Mouse (Mus musculus) liver, embryonic 14.5 days (tissue): ENCODE measurements at regions not wholly inside any gene's neighbourhood (a gene's known extent, or its start where the extent isn't known, plus 50 kb on each side); places are given as distances from the start of the nearest gene placed in this dataset.

Experiments
- ATAC-seq: fragments of 200-750 bp; cut with Nextera tagmentation; 2 replicates; pipeline ENCODE4 v1.8.0; 2017; ENCODE audit warnings: moderate number of reproducible peaks, mild to moderate bottlenecking, moderate library complexity; ENCODE audit not compliant: insufficient read depth
- DNase-seq, 3 experiments: peaks; one replicate each; pipeline ENCODE4 v3.0.0-alpha.2; 2012 to 2013; ENCODE audit warnings: low read depth in 3 of 3, low spot score in 3 of 3
- H3K27ac ChIP-seq: fragments of 300-500 bp; sonication (generic); 2 replicates; pipeline ENCODE4 v1.5.1; 2014; ENCODE audit warnings: moderate library complexity, mild to moderate bottlenecking, control low read depth, inconsistent platforms
- H3K27me3 ChIP-seq: fragments of 300-500 bp; sonication (generic); 2 replicates; pipeline ENCODE4 v1.6.1; 2014; ENCODE audit warnings: mild to moderate bottlenecking, low read length, moderate library complexity; ENCODE audit not compliant: control insufficient read depth, insufficient read depth
- H3K36me3 ChIP-seq: fragments of 300-500 bp; sonication (generic); replicated peaks from 2 replicates; pipeline ENCODE4 v1.6.1; 2014; ENCODE audit warnings: low read depth; ENCODE audit not compliant: control insufficient read depth, insufficient read depth
- H3K4me1 ChIP-seq, 2 experiments: fragments of 200-500 bp in 1 of 2; fragments of 300-500 bp in 1 of 2; sonication (generic) in 1 of 2; replicated peaks; 2 replicates each; pipeline ENCODE4 v1.6.1; 2012 to 2014; ENCODE audit warnings: antibody characterized with exemption in 1 of 2, inconsistent platforms in 1 of 2, low read length in 1 of 2; ENCODE audit not compliant: control insufficient read depth in 2 of 2, insufficient read depth in 2 of 2
- H3K4me2 ChIP-seq: fragments of 300-500 bp; sonication (generic); 2 replicates; pipeline ENCODE4 v1.6.1; 2014; ENCODE audit warnings: low read depth, mild to moderate bottlenecking, control low read depth, moderate library complexity
- H3K4me3 ChIP-seq, 2 experiments: fragments of 200-500 bp in 1 of 2; fragments of 300-500 bp in 1 of 2; sonication (generic) in 1 of 2; 2 replicates each; pipeline ENCODE4 v1.5.1; 2012 to 2014; ENCODE audit warnings: low read depth in 2 of 2, low read length in 2 of 2, mild to moderate bottlenecking in 2 of 2, control low read depth in 1 of 2, inconsistent platforms in 1 of 2, moderate library complexity in 1 of 2; ENCODE audit not compliant: insufficient read depth in 1 of 2
- H3K9ac ChIP-seq: fragments of 300-500 bp; sonication (generic); replicated peaks from 2 replicates; pipeline ENCODE4 v1.6.1; 2014; ENCODE audit warnings: mild to moderate bottlenecking, control low read depth, moderate library complexity
- H3K9me3 ChIP-seq: fragments of 300-500 bp; sonication (generic); 2 replicates; pipeline ENCODE4 v1.6.1; 2016; ENCODE audit warnings: low read length, mixed read lengths; ENCODE audit not compliant: control insufficient read depth
- CTCF ChIP-seq: IDR thresholded peaks from 2 replicates; pipeline ENCODE4 v1.5.1; 2016; ENCODE audit warnings: antibody characterized with exemption, low read depth, control low read depth
- EP300 ChIP-seq: IDR thresholded peaks from 2 replicates; pipeline ENCODE4 v1.6.1; 2016; ENCODE audit warnings: antibody characterized with exemption, low read depth
- WGBS: fragments of 180-500 bp; shearing (Covaris S2); extraction: QIAGEN DNeasy Blood & Tissue Kit; methylation state at CpG from one replicate; pipeline ENCODE4 v1.1.7; 2014; ENCODE audit not compliant: insufficient replicate concordance; 5-methylcytosine and 5-hydroxymethylcytosine counted together

- H3K27ac ChIP-seq = no peak overlapping the region
- DNase-seq (no peak), ATAC-seq (no peak)
- H3K9me3 ChIP-seq = no peaks in the 10 kb centered on the region
- H3K4me2 ChIP-seq = no peak overlapping the region
- no peak for TF ChIP-seq CTCF
- TF ChIP-seq EP300 = no peak
- no peaks in the 10 kb centered on the region for H3K27me3 ChIP-seq
- H3K4me3 ChIP-seq = no peak overlapping the region
- peaks cover 3 to 4% of the 10 kb centered on the region in 2 experiments; a peak in 2 of 4 replicates for H3K4me1 ChIP-seq
- 46% methylated on average over 5 of the region's 5 CpGs for WGBS
- H3K9ac ChIP-seq = no peak overlapping the region
- no peaks in the 10 kb centered on the region for H3K36me3 ChIP-seq
Measured at GRCm38 (mm10) chr7:71409061-71409460, 57.8 kb upstream of the Gm10295 start.

GRCm38 (mm10) chr7:71406283-71406682 lies 55.0 kb upstream of the Gm10295 start:
- 79% methylated on average over 8 of the region's 8 CpGs for WGBS
- no peaks in the 10 kb centered on the region for H3K36me3 ChIP-seq
- DNase-seq (no peak), ATAC-seq (no peak)
- no peak overlapping the region for H3K9ac ChIP-seq
- TF ChIP-seq EP300 (no peak), CTCF (no peak)
- 0 out of 4 replicates have a peak, but pooled peaks cover under 1 to 2% of the 10 kb centered on the region in 2 experiments for H3K4me1 ChIP-seq
- H3K4me3 ChIP-seq = no peak overlapping the region
- no peaks in the 10 kb centered on the region for H3K9me3 ChIP-seq
- H3K27ac ChIP-seq = no peak overlapping the region
- no peak overlapping the region for H3K4me2 ChIP-seq
- no peaks in the 10 kb centered on the region for H3K27me3 ChIP-seq
